In the genomic region with DNA sequence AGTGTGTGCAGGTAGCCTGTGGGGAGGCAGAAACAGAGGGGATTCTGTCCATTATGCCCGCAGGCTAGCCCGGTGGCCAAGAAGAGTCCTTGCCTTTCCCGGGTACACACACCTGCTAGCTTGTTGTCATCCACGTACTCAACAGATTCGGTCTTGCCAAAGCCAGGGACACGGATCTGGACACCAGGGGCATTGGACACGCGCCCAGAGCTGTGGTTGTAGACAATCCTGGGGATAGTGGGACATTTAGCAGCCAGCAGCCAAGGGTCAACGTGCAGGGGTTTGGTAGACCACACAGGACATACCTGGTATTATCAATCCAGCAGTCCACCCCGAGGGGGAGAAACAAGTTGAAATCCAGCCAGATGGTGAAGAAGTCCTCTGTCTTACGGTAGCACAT, we compare ENCODE assay signal across 20 mouse cellular contexts. TPM values are rescaled to one million over a fixed set of nuclear protein-coding genes. Genes with fewer than 3 reads are reported as not detected.
"Had no signal": no experiment of that assay in that cellular context is flagged by ENCODE, and none has a peak within 500 bp of the region (broad histone marks: within the 10 kb centered on the region; RNA-seq: fewer than 3 reads in every experiment).

No protein-coding gene starts in this region.

- H3K27me3 ChIP-seq: limb, embryonic 15.5 days; lung, embryonic 15.5 days; midbrain, embryonic 12.5 days; neural tube, embryonic 13.5 days had no signal

- H3K27ac ChIP-seq: limb, embryonic 15.5 days; lung, embryonic 15.5 days; midbrain, embryonic 12.5 days; neural tube, embryonic 13.5 days had no signal

- ATAC-seq: midbrain, embryonic 16.5 days had no signal

- DNase-seq: kidney, adult 11 months; kidney, postnatal 10 days; kidney, postnatal 4 days; lung, postnatal 14 days; retina, postnatal 1 day; right cerebral cortex, postnatal 4 days; spleen, adult 18-20 months; thymus, adult 18-20 months; thymus, postnatal 14 days had no signal

- H3K9me3 ChIP-seq: limb, embryonic 15.5 days; lung, embryonic 15.5 days; midbrain, embryonic 12.5 days; neural tube, embryonic 13.5 days had no signal

- H3K4me2 ChIP-seq: limb, embryonic 15.5 days; lung, embryonic 15.5 days; midbrain, embryonic 12.5 days; neural tube, embryonic 13.5 days had no signal

- H3K9ac ChIP-seq: limb, embryonic 15.5 days; lung, embryonic 15.5 days; midbrain, embryonic 12.5 days; neural tube, embryonic 13.5 days had no signal

- H3K4me3 ChIP-seq: limb, embryonic 15.5 days; lung, embryonic 15.5 days; midbrain, embryonic 12.5 days; neural tube, embryonic 13.5 days had no signal

- H3K36me3 ChIP-seq: neural tube, embryonic 13.5 days had no signal

RNA-seq across cellular contexts. Expression of a gene that starts 37.2 kb away (rescaled TPM):
- total RNA-seq: layer of hippocampus, postnatal 25 days; left cerebral cortex, postnatal 25 days; megakaryocyte-erythroid progenitor cell, adult 5-6 weeks had no signal
- polyA plus RNA-seq: kidney, embryonic 14.5 days; limb, embryonic 11.5 days; limb, embryonic 15.5 days; lung, embryonic 15.5 days; midbrain, embryonic 12.5 days; midbrain, embryonic 16.5 days; neural tube, embryonic 13.5 days; stomach, embryonic 14.5 days had no signal
